Mouse (Mus musculus) stomach, postnatal 0 days (tissue): ENCODE results near the gene Fes.

ENCODE experiments used
- CTCF ChIP-seq: IDR thresholded peaks from 2 replicates; pipeline ENCODE4 v1.5.1; 2016; ENCODE audit warnings: antibody characterized with exemption, low read depth, mild to moderate bottlenecking, moderate library complexity
- EP300 ChIP-seq: optimal IDR thresholded peaks from 2 replicates; pipeline ENCODE3; 2016; ENCODE audit warnings: antibody characterized with exemption

DNA sequence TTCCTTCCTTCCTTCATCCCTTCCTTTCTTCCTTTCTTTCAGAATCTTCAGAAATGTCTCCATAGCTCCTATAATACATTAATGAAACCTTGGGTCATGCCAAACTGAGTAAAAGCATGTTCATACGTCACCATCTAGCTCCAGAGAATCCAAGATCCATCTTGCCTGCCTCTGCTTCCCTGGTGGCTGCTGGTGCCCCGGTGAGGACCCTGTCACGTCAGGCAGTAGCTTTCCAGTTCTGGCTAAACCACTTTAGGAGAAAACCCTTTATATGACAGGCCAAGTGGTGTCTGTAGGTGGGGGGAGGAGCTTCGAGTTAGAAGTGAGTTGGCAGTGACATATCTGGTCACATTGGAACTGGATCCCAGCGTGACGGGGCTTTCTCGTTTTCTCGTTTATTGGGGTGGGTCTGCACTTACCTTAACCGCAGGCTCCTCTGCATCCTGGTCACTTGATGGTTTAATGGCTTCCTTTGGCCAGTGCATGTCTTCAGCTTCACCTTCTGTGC lies 17.5 kb upstream of the Fes start, which contains the start of gene Furin:
- TF ChIP-seq CTCF: no peak
- no peak for TF ChIP-seq EP300
